Mouse (Mus musculus) brain, embryonic 14.5 days (tissue): ENCODE data around the gene Megf6. TPM values are rescaled to one million over a fixed set of nuclear protein-coding genes. Genes with fewer than 3 reads are reported as not detected.

Experiments
- DNase-seq: peaks from one replicate; pipeline ENCODE4 v3.0.0-alpha.2; 2011; ENCODE audit warnings: low read depth
- CTCF ChIP-seq: fragments of 200-500 bp; IDR thresholded peaks from 2 replicates; pipeline ENCODE4 v1.5.1; 2012; ENCODE audit warnings: inconsistent platforms, mild to moderate bottlenecking, moderate library complexity, borderline replicate concordance; ENCODE audit not compliant: insufficient read depth, insufficient read length; ENCODE audit errors: extremely low read depth
- POLR2A ChIP-seq: fragments of 200-500 bp; IDR thresholded peaks from 2 replicates; pipeline ENCODE4 v1.6.1; 2012; ENCODE audit warnings: mild to moderate bottlenecking, inconsistent platforms, borderline replicate concordance; ENCODE audit not compliant: poor library complexity, insufficient read depth, insufficient read length, severe bottlenecking; ENCODE audit errors: extremely low read depth
- polyA plus RNA-seq: library from polyadenylated mRNA; depleted of rRNA; stranded (reverse); fragments of >200 nt; gene quantifications from 2 replicates; pipeline ENCODE4 v1.2.3, GENCODE M21; 2012

The Megf6 gene
- polyA plus RNA-seq, 1 experiment: 21.0 TPM

DNA sequence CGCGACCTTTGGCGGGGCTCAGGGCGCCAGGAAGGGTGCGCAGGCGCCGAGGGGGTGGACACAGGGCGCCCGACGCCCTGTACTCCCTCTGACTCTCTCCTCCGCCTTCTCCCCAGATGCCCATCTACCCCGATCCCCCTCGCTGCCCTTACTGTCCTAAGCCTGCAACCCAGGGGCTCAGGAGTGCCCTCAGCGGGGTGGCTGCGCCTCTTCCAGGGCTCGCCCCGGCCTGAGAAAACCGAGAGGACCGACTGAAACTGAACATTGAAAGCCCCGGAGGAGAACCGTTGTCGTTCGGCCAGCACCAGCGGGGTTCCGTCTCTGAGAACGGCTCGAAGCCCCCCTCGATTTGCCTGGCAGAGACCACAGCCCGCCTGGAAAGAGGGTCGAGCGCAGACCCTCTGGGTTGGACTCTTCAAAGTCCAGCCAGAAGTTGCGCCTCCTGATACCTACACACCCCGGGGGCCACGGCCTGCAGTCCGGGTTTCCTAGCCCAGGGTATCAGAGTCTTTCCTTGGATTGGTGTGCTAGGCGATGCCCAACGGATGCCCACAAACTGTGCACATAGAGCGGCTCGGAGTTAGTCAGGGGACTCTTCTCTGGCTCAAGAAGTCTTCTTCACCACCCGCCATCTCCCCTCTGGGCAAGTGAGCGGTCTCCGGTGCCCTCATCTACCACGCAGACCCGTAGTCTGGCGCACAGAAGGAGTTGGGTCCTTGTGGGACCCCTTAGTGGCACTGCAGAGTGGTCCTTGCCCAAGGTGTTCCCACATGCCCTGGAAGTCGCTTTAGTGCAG lies 30.1 kb upstream of the Megf6 start:
- DNase-seq: no peak
- no peak for TF ChIP-seq POLR2A
- TF ChIP-seq CTCF: no peak

DNA sequence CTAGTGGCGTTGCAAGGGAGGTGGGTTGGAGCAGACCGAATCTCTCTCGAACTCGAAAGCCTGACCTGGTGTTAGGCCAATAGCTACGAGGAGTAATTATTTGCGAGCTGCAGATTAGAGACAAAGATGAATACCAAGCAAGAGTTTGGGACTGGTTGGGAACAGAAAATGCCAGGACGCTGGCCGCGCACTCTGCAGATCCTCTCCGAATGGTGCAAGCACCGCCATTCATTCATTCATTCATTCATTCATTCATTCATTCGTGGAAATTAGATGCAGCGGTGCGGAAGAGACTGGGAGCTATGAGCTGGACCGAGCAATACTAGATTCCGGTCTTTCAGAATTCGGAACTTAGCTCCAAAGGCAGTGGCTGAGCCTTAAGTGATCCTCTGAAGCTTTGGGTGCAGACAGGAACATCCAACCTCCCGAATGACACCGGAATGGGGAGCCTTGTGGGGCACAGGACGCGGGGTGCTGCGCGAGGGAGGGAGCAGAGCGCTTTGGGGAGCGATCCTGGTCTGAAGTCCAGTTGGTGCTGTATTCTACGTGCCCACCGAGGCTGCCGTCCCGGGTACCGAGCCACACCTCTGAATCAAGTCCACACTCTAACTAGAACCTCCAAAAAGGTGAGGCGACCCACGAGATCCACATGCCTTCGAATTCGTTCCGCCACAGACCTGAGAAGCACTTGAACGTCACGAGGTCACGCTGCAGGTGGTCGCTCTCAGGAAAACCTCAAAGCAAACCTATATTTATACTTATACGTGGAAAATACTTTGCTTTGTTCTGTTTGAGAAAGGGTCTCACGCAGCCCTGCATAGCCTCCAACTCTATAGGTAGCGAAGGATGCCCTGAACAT lies 29.3 kb upstream of the Megf6 start:
- TF ChIP-seq POLR2A: no peak
- no peak for TF ChIP-seq CTCF
- DNase-seq: peak; percentile 12

DNA sequence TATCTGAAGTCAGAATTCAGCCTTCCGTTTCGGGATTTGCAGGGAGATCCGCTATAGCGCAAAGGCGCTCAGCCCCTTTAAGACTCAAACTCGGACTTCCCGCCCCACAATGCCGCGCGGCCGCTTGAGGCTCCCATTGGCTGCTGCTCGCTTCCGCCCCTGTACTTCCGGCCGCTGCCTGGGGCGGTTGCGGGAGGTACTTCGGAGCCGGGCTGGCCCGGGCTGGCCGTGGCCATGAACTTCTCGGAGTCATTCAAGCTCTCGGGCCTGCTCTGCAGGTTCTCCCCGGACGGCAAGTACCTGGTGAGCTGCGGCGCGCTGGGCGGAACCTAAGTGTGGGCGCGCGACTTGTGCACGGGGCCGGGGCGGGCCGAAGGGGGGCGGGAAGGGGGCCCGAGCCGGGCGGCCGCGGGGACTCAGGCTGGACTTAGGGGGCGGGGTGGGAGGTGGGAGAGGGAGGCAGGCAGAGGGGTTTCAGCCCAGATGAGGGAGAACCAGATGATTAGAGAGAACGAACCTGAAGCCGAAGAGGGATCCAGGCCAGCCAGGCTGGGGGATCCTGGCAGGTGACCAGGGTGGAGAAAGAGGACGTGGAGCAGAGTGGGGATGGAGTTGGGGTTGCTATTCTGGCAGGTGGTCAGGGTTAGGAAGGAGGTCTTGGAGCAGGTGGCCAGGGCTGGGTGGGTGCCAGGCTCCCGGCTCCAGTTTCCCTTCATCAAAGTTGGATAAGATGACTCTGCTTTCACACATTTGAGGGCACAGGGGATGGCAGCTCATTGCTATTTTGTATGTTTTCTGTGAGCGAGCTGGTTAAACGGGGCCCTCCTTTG lies 28.1 kb upstream of the Megf6 start, which contains the start of gene Wrap73:
TSS of gene Wrap73 (plus strand) at position 162 of the 830 bp plus-strand sequence.
- DNase-seq: peak; percentile 98
- TF ChIP-seq POLR2A (peak; percentile 72; the same call in 1 of the 2 replicates), CTCF (no peak)

DNA sequence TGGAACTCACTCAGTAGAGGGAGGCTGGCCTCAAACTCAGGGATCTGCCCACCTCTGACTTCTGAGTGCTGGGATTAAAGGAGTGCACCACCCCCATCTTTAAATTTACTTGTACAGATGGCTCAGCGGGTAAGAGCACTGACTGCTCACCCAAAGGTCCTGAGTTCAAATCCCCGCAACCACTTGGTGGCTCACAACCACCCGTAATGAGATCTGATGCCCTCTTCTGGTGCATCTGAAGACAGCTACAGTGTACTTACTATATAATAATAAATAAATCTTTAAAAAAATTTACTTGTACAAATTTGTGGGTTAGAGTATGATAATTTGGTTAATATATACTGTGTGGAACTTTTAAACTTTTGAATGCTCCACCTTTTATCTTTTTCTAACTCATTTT lies 25.8 kb upstream of the Megf6 start:
- no peak for DNase-seq
- no peak for TF ChIP-seq CTCF
- TF ChIP-seq POLR2A: no peak

DNA sequence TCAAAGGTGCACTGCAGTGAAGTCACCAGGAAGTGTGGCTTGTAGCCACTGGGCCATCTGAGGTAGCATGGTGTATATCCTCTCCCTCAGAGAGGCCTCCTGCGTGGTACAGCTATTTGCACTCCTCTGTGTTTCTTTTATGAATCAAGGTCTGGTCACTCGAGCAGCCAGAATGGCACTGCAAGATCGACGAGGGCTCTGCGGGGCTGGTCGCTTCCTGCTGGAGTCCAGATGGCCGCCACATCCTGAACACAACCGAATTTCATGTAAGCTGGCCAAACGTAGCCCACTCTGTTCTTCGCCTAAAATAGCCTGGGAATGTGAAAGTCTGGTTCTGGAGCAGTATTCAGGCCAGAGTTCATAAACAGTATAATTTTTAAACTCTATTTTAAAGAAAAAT lies 24.2 kb upstream of the Megf6 start:
- no peak for DNase-seq
- TF ChIP-seq CTCF: no peak

DNA sequence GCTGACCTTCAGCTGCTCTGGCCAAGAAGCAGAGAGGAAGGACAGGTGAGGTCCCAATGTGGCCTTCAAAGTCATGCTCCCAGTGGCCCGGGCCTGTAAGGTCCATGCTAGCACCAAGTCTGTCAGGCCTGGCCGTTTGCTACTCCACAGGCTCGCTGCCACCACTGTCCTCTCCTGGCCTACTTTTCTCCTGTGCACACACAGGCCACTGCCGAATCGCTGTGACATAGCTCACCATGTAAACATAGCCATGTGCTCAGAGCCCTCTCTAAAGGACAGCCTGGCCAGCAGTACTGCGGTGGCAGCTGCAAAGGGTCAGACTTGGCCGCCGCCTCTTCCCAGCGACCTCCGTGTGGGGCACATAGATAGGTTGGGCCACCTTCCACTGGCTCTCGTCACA lies 16.4 kb upstream of the Megf6 start:
- TF ChIP-seq CTCF (no peak), POLR2A (no peak)
- no peak for DNase-seq

DNA sequence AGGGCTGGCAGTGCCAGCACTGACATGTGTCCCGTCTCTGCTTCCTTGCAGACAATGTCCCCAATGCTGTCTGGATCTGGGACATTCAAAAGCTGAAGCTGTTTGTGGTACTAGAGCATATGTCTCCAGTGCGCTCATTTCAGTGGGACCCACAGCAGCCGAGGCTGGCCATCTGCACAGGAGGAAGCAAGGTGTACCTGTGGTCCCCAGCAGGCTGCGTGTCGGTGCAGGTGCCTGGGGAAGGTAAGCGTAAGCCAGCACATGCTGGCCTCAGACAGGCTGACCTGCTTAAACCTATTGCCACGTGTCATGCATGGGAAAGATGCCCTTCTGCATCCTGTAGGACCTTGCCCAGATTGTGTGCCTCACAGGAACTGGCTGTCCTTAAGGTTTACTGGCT lies 14.5 kb upstream of the Megf6 start:
- no peak for TF ChIP-seq CTCF
- TF ChIP-seq POLR2A: no peak
- no peak for DNase-seq

DNA sequence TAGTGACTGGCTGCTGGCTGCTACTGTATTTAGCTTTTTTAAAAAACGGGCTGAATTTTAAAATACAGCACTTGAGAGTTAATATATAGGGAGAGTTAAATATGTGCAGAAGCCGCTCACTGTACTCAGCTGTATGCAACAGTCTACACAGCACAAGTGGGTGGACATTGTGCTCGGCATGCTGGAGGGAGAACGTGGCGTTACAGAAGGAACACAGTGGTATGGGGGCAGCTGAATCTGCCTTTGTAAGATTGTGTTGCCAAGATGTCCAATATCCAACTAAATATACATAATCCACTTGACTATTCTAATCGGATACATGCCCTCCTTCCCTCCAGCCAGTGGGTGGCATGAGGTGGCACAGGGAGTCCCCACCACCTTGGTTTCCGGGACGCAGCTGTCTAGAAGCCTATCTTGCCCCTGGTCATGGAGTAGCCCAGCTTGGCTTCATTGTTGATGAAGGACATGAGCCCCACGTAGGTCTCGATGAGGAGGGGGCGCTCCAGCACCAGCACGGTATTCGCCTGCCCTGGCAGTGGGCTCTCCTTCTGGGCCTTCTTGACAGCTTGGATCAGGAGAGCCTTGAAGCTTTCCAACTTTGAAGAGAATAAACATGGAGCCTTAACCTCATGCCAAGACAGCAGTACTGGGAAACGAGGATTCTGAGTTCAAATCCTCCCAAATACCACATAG lies 12.4 kb upstream of the Megf6 start:
- no peak for DNase-seq
- no peak for TF ChIP-seq POLR2A
- TF ChIP-seq CTCF: no peak

DNA sequence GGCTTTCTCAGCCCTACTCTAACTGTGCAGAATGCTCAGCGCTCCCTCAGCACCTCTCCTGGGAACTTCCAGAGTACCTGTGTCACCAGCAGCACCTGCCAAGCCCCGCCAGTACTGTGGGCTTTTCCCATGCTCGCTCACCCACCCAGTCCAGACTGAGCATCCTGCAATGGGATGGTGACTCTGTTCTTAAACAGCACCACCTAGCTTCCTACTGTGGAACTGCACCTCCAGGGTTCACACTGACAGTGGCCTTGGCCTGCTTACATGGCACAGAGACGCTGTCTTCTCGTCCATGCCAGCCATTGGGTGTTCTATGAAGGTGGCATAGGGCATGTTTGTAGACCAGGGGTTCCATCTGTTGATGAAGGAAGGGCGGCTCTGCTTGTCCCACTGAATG lies 11.5 kb upstream of the Megf6 start:
- TF ChIP-seq CTCF (peak; percentile 95), POLR2A (no peak)
- DNase-seq: peak; percentile 79

DNA sequence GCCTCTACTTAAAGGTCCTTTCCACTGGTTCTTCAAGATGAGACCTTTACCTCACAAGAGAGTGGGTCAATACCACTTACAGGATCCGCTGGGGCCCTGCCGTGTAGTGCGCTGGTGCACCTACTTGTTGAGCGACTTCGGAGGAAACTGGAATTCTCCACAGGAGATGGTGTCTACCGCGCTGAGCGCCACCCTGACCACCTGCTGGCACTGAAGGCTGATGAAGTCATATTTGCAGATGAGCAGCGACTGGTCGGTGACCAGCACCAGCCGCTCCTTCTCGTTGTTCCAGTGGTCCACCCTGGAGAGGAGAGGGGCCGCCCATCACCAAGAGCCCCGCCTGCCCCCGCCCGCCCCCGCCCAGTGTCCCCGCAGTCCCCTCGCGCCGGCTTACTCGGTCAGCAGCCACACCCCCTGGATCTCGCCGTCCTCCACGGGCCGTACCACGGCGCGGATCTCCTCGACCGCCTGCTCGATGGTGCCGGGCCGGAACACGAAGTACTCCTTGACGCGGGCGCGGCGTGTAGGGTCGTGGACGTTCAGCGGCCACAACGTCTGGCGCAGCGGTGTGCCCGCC lies 10.5 kb upstream of the Megf6 start:
- TF ChIP-seq CTCF (no peak), POLR2A (no peak)
- DNase-seq: peak; percentile 25
